Mouse (Mus musculus) liver, embryonic 16.5 days (tissue): Measurements from ENCODE around the gene Ifna5. TPM values are rescaled to one million over a fixed set of nuclear protein-coding genes. Genes with fewer than 3 reads are reported as not detected.

Experiments used
- ATAC-seq: fragments of 200-750 bp; cut with Nextera tagmentation; 2 replicates; pipeline ENCODE4 v1.8.0; 2017; ENCODE audit warnings: low read depth, mild to moderate bottlenecking, moderate number of reproducible peaks, moderate library complexity
- H3K27ac ChIP-seq: fragments of 300-500 bp; sonication (generic); 2 replicates; pipeline ENCODE4 v1.5.1; 2014; ENCODE audit warnings: mild to moderate bottlenecking, low read length
- H3K27me3 ChIP-seq: fragments of 300-500 bp; sonication (generic); 2 replicates; pipeline ENCODE4 v1.6.1; 2014; ENCODE audit warnings: low read depth, low read length, mixed read lengths; ENCODE audit not compliant: control insufficient read depth, insufficient read depth
- H3K36me3 ChIP-seq: fragments of 300-500 bp; sonication (generic); 2 replicates; pipeline ENCODE4 v1.6.1; 2014; ENCODE audit warnings: mild to moderate bottlenecking; ENCODE audit not compliant: control insufficient read depth, insufficient read depth
- H3K4me1 ChIP-seq: fragments of 300-500 bp; sonication (generic); 2 replicates; pipeline ENCODE4 v1.6.1; 2014; ENCODE audit warnings: low read depth, low read length, mixed read lengths; ENCODE audit not compliant: control insufficient read depth
- H3K4me2 ChIP-seq: fragments of 300-500 bp; sonication (generic); 2 replicates; pipeline ENCODE4 v1.6.1; 2014; ENCODE audit warnings: low read depth, low read length, mixed read lengths
- H3K4me3 ChIP-seq: fragments of 300-500 bp; sonication (generic); 2 replicates; pipeline ENCODE4 v1.5.1; 2014; ENCODE audit warnings: low read depth, mild to moderate bottlenecking, low read length
- H3K9ac ChIP-seq: fragments of 300-500 bp; sonication (generic); 2 replicates; pipeline ENCODE4 v1.6.1; 2014; ENCODE audit warnings: low read depth, low read length
- H3K9me3 ChIP-seq: fragments of 300-500 bp; sonication (generic); replicated peaks from 2 replicates; pipeline ENCODE4 v1.6.1; 2016; ENCODE audit warnings: low read length; ENCODE audit not compliant: control insufficient read depth
- WGBS: fragments of 180-500 bp; shearing (Covaris S2); extraction: QIAGEN DNeasy Blood & Tissue Kit; methylation state at CpG from one replicate; pipeline ENCODE4 v1.1.7; 2014; ENCODE audit not compliant: insufficient replicate concordance; 5-methylcytosine and 5-hydroxymethylcytosine counted together
- polyA plus RNA-seq: library from polyadenylated mRNA; unstranded; fragments of >200 nt; fragmentation: Nextera tagmentation; extraction: Ambion mirVana; gene quantifications from 2 replicates; pipeline ENCODE4 v1.2.1, GENCODE M21; 2015

Gene Ifna5
- polyA plus RNA-seq, 1 experiment from 2014 or later = not detected

DNA sequence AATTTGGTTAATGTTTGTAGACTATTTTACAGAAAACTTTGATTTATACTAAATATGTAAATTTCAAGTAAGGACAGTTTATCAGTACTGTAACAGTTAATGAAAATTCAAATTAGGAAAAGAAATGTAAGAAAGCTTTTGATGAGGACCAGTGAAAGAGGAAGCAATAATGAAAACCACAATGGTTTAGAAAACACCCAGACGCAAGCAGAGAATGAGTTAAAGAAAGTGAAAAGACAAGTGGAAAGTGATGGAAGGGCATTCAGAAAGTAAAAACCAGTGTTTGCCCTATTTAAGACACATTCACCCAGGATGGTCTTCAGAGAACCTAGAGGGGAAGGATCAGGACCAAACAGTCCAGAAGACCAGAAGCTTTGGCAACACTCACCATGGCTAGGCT lies 14.4 kb downstream of the Ifna5 start, which contains the start of gene Ifna1:
Gene Ifna1 (plus strand): TSS at position 390 of the 400 bp plus-strand sequence.
- H3K4me3 ChIP-seq = no peak within 1 kb of the TSS
- H3K27ac ChIP-seq = no peak within 1 kb of the TSS
- H3K27me3 ChIP-seq = no peaks in the 10 kb centered on the region
- 24% methylated on average over 1 of the region's 1 CpGs for WGBS
- ATAC-seq = no peak
- H3K4me2 ChIP-seq = no peak within 1 kb of the TSS
- H3K4me1 ChIP-seq = no peaks in the 10 kb centered on the region
- H3K36me3 ChIP-seq = no peaks in the 10 kb centered on the region
- H3K9me3 ChIP-seq = no peaks in the 10 kb centered on the region
- no peak within 1 kb of the TSS for H3K9ac ChIP-seq

DNA sequence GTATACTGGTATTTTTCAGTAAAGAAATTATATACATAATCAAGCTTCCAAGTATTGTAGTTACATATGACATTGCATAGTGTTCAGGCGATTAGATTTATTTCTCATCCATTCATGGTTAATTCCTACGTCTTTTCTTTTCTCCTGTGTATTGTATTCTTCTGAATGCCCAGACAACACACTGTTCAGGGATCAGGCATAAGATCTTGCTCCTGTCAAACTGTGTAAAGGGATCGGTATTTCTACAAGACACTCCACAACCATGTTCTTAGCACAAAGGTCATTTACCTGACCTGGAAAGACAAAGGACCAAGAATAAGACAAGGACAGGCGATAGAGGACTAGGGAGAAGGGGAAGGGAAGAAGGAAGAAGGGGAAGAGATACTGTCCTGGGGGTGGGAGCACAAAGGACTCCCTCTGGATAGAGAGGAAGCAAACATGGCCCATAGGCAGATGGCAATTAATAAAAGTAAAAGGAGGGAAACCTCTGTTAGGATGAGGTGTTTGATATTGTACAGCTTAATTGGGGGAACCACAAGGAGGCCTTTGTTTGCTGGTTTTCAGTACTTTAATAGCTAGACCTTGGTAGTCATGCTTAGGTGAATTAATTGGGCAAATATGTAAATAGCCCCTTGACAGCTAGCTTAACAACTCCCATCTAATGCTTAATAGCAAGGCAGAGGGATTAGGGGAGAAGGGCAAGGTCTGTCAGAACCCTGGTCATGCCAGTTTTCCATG lies 15.9 kb downstream of the Ifna5 start:
- ATAC-seq = no peak
- H3K4me3 ChIP-seq = no peak overlapping the region
- no peaks in the 10 kb centered on the region for H3K9me3 ChIP-seq
- no peak overlapping the region for H3K4me2 ChIP-seq
- WGBS = 48% methylated on average over 4 of the region's 4 CpGs
- H3K4me1 ChIP-seq = no peaks in the 10 kb centered on the region
- no peak overlapping the region for H3K9ac ChIP-seq
- H3K27ac ChIP-seq = no peak overlapping the region
- no peaks in the 10 kb centered on the region for H3K27me3 ChIP-seq
- no peaks in the 10 kb centered on the region for H3K36me3 ChIP-seq

DNA sequence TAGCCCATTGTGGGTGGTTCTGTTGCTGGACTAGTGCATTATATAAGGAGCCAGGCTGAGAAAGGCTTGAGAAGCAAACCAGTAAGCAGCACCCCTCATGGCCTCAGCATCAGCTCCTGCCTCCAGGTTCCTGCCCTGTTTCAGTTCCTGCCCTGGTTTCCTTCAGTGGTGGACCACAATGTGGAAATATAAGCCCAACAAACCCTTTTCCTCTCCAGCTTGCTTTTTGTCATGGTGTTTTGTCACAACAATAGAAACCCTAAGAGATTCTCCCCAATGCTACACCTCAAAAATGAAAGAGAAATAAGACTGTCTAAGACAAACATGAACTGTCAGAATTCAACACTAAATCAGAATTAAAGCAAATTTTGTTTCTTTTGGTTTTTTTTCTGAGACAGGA lies 23.9 kb downstream of the Ifna5 start:
- peaks cover 5% of the 10 kb centered on the region; the same call in 1 of the 2 replicates for H3K27me3 ChIP-seq
- H3K9ac ChIP-seq = no peak overlapping the region
- no peak overlapping the region for H3K4me2 ChIP-seq
- H3K4me3 ChIP-seq = no peak overlapping the region
- no peaks in the 10 kb centered on the region for H3K9me3 ChIP-seq
- ATAC-seq = no peak
- H3K36me3 ChIP-seq = no peaks in the 10 kb centered on the region
- H3K27ac ChIP-seq = no peak overlapping the region
- no peaks in the 10 kb centered on the region for H3K4me1 ChIP-seq

DNA sequence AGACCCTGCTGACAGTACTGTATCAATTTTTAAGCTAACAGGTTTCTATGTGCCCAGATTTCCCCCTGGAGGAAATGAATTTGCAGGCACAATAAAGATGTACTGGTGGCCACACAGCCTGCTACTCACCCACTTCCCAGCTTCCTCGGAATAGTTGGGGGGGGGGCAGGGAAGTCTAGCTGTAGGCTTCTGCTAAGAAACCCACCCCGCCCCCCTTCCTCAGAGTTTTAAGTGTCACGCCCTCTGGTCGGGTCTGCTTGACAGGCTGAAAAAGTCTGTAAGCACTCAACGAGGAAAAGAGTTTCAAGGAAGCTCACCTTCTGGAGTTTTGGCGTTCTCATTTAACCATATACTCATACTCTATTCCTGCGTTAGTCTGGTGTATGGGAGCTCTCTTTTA lies 28.0 kb downstream of the Ifna5 start:
- WGBS = 22% methylated on average over 7 of the region's 7 CpGs
- Histone ChIP-seq H3K9ac (no peak overlapping the region), H3K27ac (no peak overlapping the region), H3K27me3 (peaks cover 7% of the 10 kb centered on the region; the same call in 1 of the 2 replicates), H3K36me3 (no peaks in the 10 kb centered on the region), H3K4me1 (peaks cover under 1% of the 10 kb centered on the region; the same call in 1 of the 2 replicates), H3K4me2 (no peak overlapping the region), H3K4me3 (no peak overlapping the region), H3K9me3 (no peaks in the 10 kb centered on the region)
- no peak for ATAC-seq

DNA sequence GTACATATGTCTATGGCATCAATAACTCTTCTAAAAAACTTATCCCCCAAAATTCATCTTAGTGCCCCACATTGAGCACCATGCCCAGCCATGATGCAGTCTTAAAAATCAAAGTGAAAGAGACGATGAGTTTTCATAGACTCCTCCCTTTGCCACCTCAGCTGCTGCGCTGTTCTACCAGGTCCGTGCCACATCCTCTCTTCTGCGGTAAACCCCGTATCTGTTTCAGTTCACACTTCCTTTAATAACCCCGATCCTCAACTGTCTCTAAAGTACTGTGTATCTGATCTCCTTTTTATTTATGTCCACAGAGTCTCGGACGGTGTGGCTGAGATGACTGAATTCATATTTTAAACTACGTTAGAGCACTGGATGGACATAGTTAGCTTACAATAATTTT lies 29.3 kb downstream of the Ifna5 start:
- ATAC-seq = 0 out of 2 replicates have a peak, but pooled peaks have one; percentile 23

DNA sequence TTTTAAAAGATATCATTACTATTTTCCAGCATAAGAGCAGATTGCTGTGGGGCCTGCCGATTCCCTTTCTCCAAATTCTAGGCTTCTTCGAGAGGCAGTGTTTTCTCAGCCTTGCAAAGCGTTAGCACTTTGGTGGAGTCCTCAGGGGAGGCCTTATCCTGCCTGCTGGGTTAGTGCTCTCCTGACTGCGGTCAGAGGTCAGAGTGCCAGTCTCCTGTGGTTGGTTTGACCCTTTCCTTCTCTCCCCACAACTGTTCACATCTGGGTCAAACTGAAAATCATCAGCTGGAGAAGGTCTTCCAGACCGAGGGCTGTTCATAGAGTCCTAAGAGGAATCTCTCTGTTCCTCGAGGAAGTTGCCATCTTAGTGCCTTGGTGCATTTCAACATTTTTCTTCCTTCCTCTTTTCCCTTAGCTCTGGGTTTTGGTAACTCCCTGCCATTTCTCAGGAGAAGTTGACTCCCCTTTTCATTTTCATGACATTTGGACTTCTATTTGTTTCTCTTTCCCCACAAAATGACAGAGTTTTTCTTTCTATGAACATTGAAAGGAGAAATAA lies 29.8 kb downstream of the Ifna5 start:
- Histone ChIP-seq H3K4me2 (peak overlapping the region; percentile 42; the same call in 1 of the 2 replicates), H3K4me3 (no peak overlapping the region), H3K27me3 (peaks cover 7% of the 10 kb centered on the region; the same call in 1 of the 2 replicates), H3K27ac (no peak overlapping the region), H3K9ac (no peak overlapping the region), H3K36me3 (no peaks in the 10 kb centered on the region), H3K9me3 (no peaks in the 10 kb centered on the region), H3K4me1 (peaks cover 3% of the 10 kb centered on the region; the same call in 1 of the 2 replicates)
- no peak for ATAC-seq
- WGBS = 6% methylated on average over 6 of the region's 6 CpGs

More for the DNA sequence above, 29.3 kb downstream of the Ifna5 start:
- Histone ChIP-seq H3K4me3 (peak overlapping the region; percentile 23; the same call in 1 of the 2 replicates), H3K9me3 (no peaks in the 10 kb centered on the region), H3K27ac (no peak overlapping the region), H3K9ac (no peak overlapping the region), H3K27me3 (peaks cover 7% of the 10 kb centered on the region; the same call in 1 of the 2 replicates), H3K36me3 (no peaks in the 10 kb centered on the region), H3K4me2 (peak overlapping the region; percentile 42), H3K4me1 (peaks cover 3% of the 10 kb centered on the region; the same call in 1 of the 2 replicates)
- WGBS = 11% methylated on average over 9 of the region's 9 CpGs

DNA sequence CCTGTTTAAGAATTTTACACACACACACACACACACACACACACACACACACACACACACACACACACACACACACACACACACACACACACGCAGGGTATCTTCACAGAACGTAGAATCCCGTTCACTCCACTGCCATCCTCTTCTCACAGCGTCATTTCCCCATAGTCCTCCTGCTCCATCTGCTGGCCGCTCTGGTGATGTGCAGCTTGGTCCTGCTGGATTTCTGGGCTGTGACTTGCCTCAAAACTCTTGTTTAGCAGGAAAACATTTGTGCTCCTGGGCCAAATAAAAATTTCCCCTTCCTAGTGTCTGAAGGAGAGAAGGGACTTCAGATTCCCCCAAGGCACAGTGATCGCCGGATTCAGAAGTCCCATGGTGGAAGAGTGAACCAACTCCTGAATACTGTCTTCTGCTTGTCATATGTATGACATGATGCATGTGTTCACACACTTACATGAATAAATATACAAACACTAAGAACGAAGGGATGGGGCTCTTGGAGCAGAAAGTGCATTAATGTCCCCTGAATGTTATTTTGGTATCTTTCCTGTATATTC lies 32.1 kb downstream of the Ifna5 start:
- Histone ChIP-seq H3K4me3 (peak overlapping the region; percentile 69), H3K9me3 (no peaks in the 10 kb centered on the region), H3K4me1 (peaks cover 3% of the 10 kb centered on the region; the same call in 1 of the 2 replicates), H3K27ac (no peak overlapping the region), H3K36me3 (no peaks in the 10 kb centered on the region), H3K4me2 (peak overlapping the region; percentile 83), H3K9ac (peak overlapping the region; percentile 65), H3K27me3 (peaks cover 7% of the 10 kb centered on the region; the same call in 1 of the 2 replicates)
- ATAC-seq = peak; percentile 62
- WGBS = under 1% methylated on average over 8 of the region's 8 CpGs

DNA sequence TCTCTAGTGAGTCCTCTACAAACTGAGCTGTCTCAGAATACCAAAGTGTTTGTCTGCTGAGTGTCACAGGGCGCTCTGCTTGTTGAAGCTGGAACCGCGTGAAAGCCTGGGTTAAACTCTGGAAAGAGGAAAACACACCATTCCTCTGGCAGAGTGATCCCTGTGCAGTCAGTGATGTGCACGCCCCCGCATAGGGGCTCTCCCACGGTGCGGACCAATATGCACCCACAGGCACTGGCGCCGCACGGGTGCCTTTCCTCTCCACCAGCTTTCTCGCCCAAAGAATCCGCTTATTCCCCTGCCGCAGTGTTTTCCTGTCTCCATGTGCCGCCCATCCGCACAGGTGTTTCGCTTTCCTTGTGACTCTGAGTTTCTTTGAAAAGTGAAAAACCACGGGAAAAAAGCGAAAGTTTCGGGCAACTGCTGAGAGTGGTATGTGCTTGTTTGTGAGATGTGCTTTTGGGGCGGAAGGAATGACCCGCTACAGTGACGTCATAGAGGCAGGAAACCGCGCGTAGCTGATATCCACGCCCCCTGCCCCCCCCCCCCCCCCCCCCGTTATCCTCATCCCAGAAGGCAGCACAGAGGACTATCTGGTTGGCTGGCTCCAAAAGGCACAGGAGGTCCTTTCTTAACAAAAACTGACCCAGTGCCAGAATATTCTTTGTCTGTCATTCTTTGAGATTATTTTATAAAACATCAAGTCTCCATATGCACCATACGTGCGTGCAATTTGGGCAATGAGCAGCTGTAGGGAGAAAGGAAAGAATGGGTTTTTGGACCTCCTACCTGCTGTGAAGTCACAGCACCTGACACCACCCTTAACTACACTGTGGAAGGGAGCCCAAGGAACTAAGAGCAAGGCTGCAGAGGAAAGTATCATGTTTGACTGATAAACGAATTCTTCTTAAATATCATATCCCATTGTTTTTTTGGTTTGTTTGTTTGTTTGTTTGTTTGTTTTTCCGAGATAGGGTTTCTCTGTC lies 32.9 kb downstream of the Ifna5 start:
- peak; percentile 71 for ATAC-seq
- Histone ChIP-seq H3K4me3 (peak overlapping the region; percentile 69), H3K36me3 (no peaks in the 10 kb centered on the region), H3K27me3 (peaks cover 3% of the 10 kb centered on the region; the same call in 1 of the 2 replicates), H3K9ac (peak overlapping the region; percentile 65), H3K27ac (peak overlapping the region; percentile 38; the same call in 1 of the 2 replicates), H3K4me2 (peak overlapping the region; percentile 83), H3K4me1 (peaks cover 3% of the 10 kb centered on the region; the same call in 1 of the 2 replicates), H3K9me3 (no peaks in the 10 kb centered on the region)
- 7% methylated on average over 26 of the region's 31 CpGs for WGBS
